Mouse (Mus musculus) embryonic facial prominence, embryonic 14.5 days (tissue): ENCODE measurements around the gene Chrnb2. TPM values are rescaled to one million over a fixed set of nuclear protein-coding genes. Genes with fewer than 3 reads are reported as not detected.
A peak's percentile ranks its signal among the peaks of the same experiment; 100 is the strongest.

ENCODE experiments used
- ATAC-seq: fragments of 200-750 bp; cut with Nextera tagmentation; 2 replicates; pipeline ENCODE4 v1.8.0; 2017; ENCODE audit warnings: low read depth, moderate number of reproducible peaks, moderate TSS enrichment
- DNase-seq: peaks from one replicate; pipeline ENCODE4 v3.0.0-alpha.2; 2015; ENCODE audit warnings: low spot score
- H3K27ac ChIP-seq: fragments of 300-500 bp; sonication (generic); replicated peaks from 2 replicates; pipeline ENCODE4 v1.5.1; 2014; ENCODE audit warnings: low read depth, mild to moderate bottlenecking, low read length, moderate library complexity
- H3K27me3 ChIP-seq: fragments of 300-500 bp; sonication (generic); replicated peaks from 2 replicates; pipeline ENCODE4 v1.6.1; 2014; ENCODE audit warnings: low read length; ENCODE audit not compliant: control insufficient read depth, insufficient read depth
- H3K36me3 ChIP-seq: fragments of 300-500 bp; sonication (generic); 2 replicates; pipeline ENCODE4 v1.6.1; 2014; ENCODE audit warnings: low read length, mixed read lengths; ENCODE audit not compliant: control insufficient read depth, insufficient read depth
- H3K4me1 ChIP-seq: fragments of 300-500 bp; sonication (generic); 2 replicates; pipeline ENCODE4 v1.6.1; 2014; ENCODE audit warnings: antibody characterized with exemption, low read length; ENCODE audit not compliant: control insufficient read depth, insufficient read depth
- H3K4me2 ChIP-seq: fragments of 300-500 bp; sonication (generic); 2 replicates; pipeline ENCODE4 v1.6.1; 2014; ENCODE audit warnings: low read depth, mild to moderate bottlenecking, low read length, moderate library complexity, mixed read lengths
- H3K4me3 ChIP-seq: fragments of 300-500 bp; sonication (generic); 2 replicates; pipeline ENCODE4 v1.5.1; 2014; ENCODE audit warnings: low read depth, mild to moderate bottlenecking, low read length
- H3K9ac ChIP-seq: fragments of 300-500 bp; sonication (generic); 2 replicates; pipeline ENCODE4 v1.6.1; 2014; ENCODE audit warnings: low read depth, mild to moderate bottlenecking, low read length, moderate library complexity, mixed read lengths
- H3K9me3 ChIP-seq: fragments of 300-500 bp; sonication (generic); 2 replicates; pipeline ENCODE4 v1.6.1; 2016; ENCODE audit warnings: low read length; ENCODE audit not compliant: control insufficient read depth
- WGBS: fragments of 180-500 bp; shearing (Covaris S2); extraction: QIAGEN DNeasy Blood & Tissue Kit; methylation state at CpG from one replicate; pipeline ENCODE4 v1.1.7; 2014; 5-methylcytosine and 5-hydroxymethylcytosine counted together
- polyA plus RNA-seq: library from polyadenylated mRNA; unstranded; fragments of >200 nt; fragmentation: Nextera tagmentation; extraction: Ambion mirVana; gene quantifications from 2 replicates; pipeline ENCODE4 v1.2.1, GENCODE M21; 2014

Chrnb2 gene
- polyA plus RNA-seq, 1 experiment from 2014 or later = 1.8 TPM

GRCm38 (mm10) chr3:89738509-89738908, 25.9 kb downstream of the Chrnb2 start:
- H3K36me3 ChIP-seq = peaks cover 56% of the 10 kb centered on the region
- H3K27ac ChIP-seq = no peak overlapping the region

GRCm38 (mm10) chr3:89732091-89732490, 32.3 kb downstream of the Chrnb2 start:
- 84% methylated on average over 4 of the region's 4 CpGs for WGBS
- Histone ChIP-seq H3K27me3 (no peaks in the 10 kb centered on the region), H3K9ac (no peak overlapping the region), H3K27ac (no peak overlapping the region), H3K4me1 (peaks cover 11% of the 10 kb centered on the region; the same call in 1 of the 2 replicates), H3K4me3 (no peak overlapping the region), H3K4me2 (no peak overlapping the region), H3K36me3 (peaks cover 9% of the 10 kb centered on the region; the same call in 1 of the 2 replicates), H3K9me3 (no peaks in the 10 kb centered on the region)
- DNase-seq (no peak), ATAC-seq (no peak)

More at GRCm38 (mm10) chr3:89738509-89738908, 25.9 kb downstream of the Chrnb2 start:
- Histone ChIP-seq H3K9me3 (no peaks in the 10 kb centered on the region), H3K27me3 (no peaks in the 10 kb centered on the region), H3K4me2 (no peak overlapping the region), H3K9ac (no peak overlapping the region), H3K4me1 (no peaks in the 10 kb centered on the region), H3K4me3 (no peak overlapping the region)
- DNase-seq = no peak
- 93% methylated on average over 6 of the region's 6 CpGs for WGBS
- ATAC-seq = no peak

GRCm38 (mm10) chr3:89730350-89731331, 33.8 kb downstream of the Chrnb2 start:
- Histone ChIP-seq H3K4me2 (peak overlapping the region; percentile 79), H3K27me3 (no peaks in the 10 kb centered on the region), H3K9me3 (no peaks in the 10 kb centered on the region), H3K27ac (peak overlapping the region; percentile 67), H3K4me1 (peaks cover 11% of the 10 kb centered on the region; the same call in 1 of the 2 replicates), H3K9ac (peak overlapping the region; percentile 69), H3K36me3 (peaks cover 1% of the 10 kb centered on the region; the same call in 1 of the 2 replicates), H3K4me3 (peak overlapping the region; percentile 60)
- 3% methylated on average over 30 of the region's 32 CpGs for WGBS
- ATAC-seq = peak; percentile 96
- peak; percentile 92 for DNase-seq

- Histone ChIP-seq H3K9me3 (no peaks in the 10 kb centered on the region), H3K36me3 (no peaks in the 10 kb centered on the region), H3K27me3 (no peaks in the 10 kb centered on the region), H3K4me2 (no peak overlapping the region), H3K4me3 (no peak overlapping the region), H3K27ac (no peak overlapping the region), H3K9ac (no peak overlapping the region), H3K4me1 (peaks cover 11% of the 10 kb centered on the region; the same call in 1 of the 2 replicates)
- 82% methylated on average over 2 of the region's 2 CpGs for WGBS
- ATAC-seq (no peak), DNase-seq (no peak)
Measured at GRCm38 (mm10) chr3:89728848-89729247, 35.6 kb downstream of the Chrnb2 start.

GRCm38 (mm10) chr3:89727028-89727427, 37.4 kb downstream of the Chrnb2 start:
- no peaks in the 10 kb centered on the region for H3K9me3 ChIP-seq
- H3K4me2 ChIP-seq = no peak overlapping the region
- no peaks in the 10 kb centered on the region for H3K36me3 ChIP-seq
- no peak overlapping the region for H3K4me3 ChIP-seq
- H3K4me1 ChIP-seq = peaks cover 11% of the 10 kb centered on the region; the same call in 1 of the 2 replicates
- no peak for ATAC-seq
- H3K9ac ChIP-seq = no peak overlapping the region
- DNase-seq = peak; percentile 28
- no peaks in the 10 kb centered on the region for H3K27me3 ChIP-seq
- H3K27ac ChIP-seq = no peak overlapping the region
- WGBS = 24% methylated on average over 4 of the region's 4 CpGs

GRCm38 (mm10) chr3:89723400-89724084, 40.9 kb downstream of the Chrnb2 start:
- ATAC-seq = no peak
- Histone ChIP-seq H3K4me3 (no peak overlapping the region), H3K36me3 (no peaks in the 10 kb centered on the region), H3K27me3 (no peaks in the 10 kb centered on the region), H3K9me3 (no peaks in the 10 kb centered on the region), H3K4me2 (no peak overlapping the region), H3K27ac (no peak overlapping the region), H3K9ac (no peak overlapping the region), H3K4me1 (no peaks in the 10 kb centered on the region)
- WGBS = 59% methylated on average over 7 of the region's 7 CpGs
- no peak for DNase-seq

- Histone ChIP-seq H3K4me1 (no peaks in the 10 kb centered on the region), H3K27ac (no peak overlapping the region; the same call in 1 of the 2 replicates), H3K4me2 (no peak overlapping the region), H3K9ac (no peak overlapping the region), H3K4me3 (no peak overlapping the region), H3K36me3 (no peaks in the 10 kb centered on the region), H3K27me3 (no peaks in the 10 kb centered on the region), H3K9me3 (no peaks in the 10 kb centered on the region)
- DNase-seq (no peak), ATAC-seq (no peak)
Measured at GRCm38 (mm10) chr3:89722032-89722431, 42.4 kb downstream of the Chrnb2 start.

- Histone ChIP-seq H3K9ac (peak overlapping the region; percentile 93), H3K4me3 (peak overlapping the region; percentile 88), H3K36me3 (no peaks in the 10 kb centered on the region), H3K9me3 (no peaks in the 10 kb centered on the region), H3K4me2 (peak overlapping the region; percentile 89), H3K27ac (no peak overlapping the region), H3K27me3 (no peaks in the 10 kb centered on the region), H3K4me1 (peaks cover 6% of the 10 kb centered on the region)
- WGBS = 52% methylated on average over 6 of the region's 6 CpGs
- ATAC-seq (no peak), DNase-seq (no peak)
Measured at GRCm38 (mm10) chr3:89715967-89716256, 48.5 kb downstream of the Chrnb2 start.
